Mouse (Mus musculus): ENCODE results near the gene Gamt. TPM values are rescaled to one million over a fixed set of nuclear protein-coding genes. Genes with fewer than 3 reads are reported as not detected.

Gamt gene
- polyA plus RNA-seq, 1 experiment from 2014 or later = 8.2 TPM

DNA sequence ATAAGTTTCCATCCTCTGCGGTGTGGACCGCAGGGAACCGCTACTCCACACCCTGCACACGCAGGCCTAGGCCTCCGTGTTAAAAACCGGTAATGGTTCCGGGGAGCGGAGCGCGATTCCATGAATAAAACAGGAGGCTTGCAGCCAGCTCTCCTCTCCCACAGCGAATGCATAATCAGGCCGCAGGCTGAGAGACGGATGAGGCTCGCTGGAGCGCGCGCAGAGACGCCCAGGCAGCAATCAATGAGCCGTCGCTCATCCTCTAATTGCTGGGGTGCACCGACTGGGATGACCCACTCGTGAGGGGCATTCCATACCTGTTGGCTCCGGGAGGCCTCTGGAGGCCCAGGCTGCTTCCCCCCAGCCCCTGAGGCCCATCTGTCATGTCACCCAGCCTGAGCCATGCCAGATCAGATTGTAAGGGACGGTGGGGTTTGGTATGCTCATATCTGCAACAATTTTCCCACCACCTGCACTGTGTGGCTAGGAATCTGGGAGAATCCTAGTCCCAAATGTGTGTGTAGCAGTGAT lies 51.9 kb downstream of the Gamt start:
- ATAC-seq = no peak

DNA sequence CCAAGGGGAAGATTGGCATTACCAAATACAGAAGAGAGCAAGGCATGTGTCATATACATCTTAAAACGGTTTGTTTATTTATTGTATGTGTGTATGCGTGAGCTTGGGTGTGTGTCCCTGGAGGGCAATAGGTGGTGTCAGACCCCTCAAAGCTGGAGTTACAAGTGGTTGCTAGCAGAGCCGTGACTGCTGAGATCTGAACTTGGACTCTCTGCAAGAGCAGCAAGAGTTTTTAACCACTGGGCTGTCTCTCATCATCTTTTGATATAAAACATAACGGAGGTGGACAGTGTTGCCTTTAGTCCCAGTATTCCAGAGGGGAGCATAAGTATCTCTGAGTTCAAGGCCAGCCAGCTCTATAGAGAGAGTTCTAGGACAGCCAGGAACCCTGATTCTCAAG lies 52.6 kb downstream of the Gamt start:
- no peak for TF ChIP-seq CTCF (IDR thresholded peaks at IDR 0.05)
- ChIA-PET POLR2A (no interaction called here), CTCF (interaction anchor here (1.2 to 1.7 kb wide), 4 partner anchors 9 to 37 kb away, joined by 3 to 6 read pairs (median 5); no protein-coding TSS in a partner anchor)
- ATAC-seq (no peak), DNase-seq (ENCODE audit: low read depth, low spot score) (no peak)
- in situ Hi-C loops (cut with MboI; ENCODE audit: low pct_unique_long_range_greater_than_20kb) = no loop called here
- peaks cover 6% of the 10 kb centered on the region for H3K27me3 ChIP-seq

More for the DNA sequence above, 51.9 kb downstream of the Gamt start:
- no peak for DNase-seq (ENCODE audit: low read depth, low spot score)
- peaks cover 6% of the 10 kb centered on the region for H3K27me3 ChIP-seq
- ChIA-PET POLR2A (no interaction called here), CTCF (interaction anchor here (1.2 to 1.7 kb wide), 3 partner anchors 10 to 37 kb away, joined by 4 to 6 read pairs (median 6); no protein-coding TSS in a partner anchor)
- in situ Hi-C loops (cut with MboI; ENCODE audit: low pct_unique_long_range_greater_than_20kb) = no loop called here
- no peak for TF ChIP-seq CTCF (IDR thresholded peaks at IDR 0.05)

Other genes with a start within 250 kb of the Gamt start
- 0.85 TPM for gene Arhgap45, start 244.4 kb downstream of the Gamt start, polyA plus RNA-seq (2021)
- gene Polr2e, start 221.2 kb downstream of the Gamt start, polyA plus RNA-seq (2021) = 146 TPM
- 916 TPM for gene Gpx4, start 213.8 kb downstream of the Gamt start, polyA plus RNA-seq (2021)
- 181 TPM for gene Sbno2, start 155.4 kb downstream of the Gamt start, polyA plus RNA-seq (2021)
- 140 TPM for gene Stk11, start 145.2 kb downstream of the Gamt start, polyA plus RNA-seq (2021)
- gene Atp5d, start 122.4 kb downstream of the Gamt start, polyA plus RNA-seq (2021) = 475 TPM
- gene Cbarp, start 120.2 kb downstream of the Gamt start, polyA plus RNA-seq (2021) = 30.0 TPM
- gene Midn, start 112.7 kb downstream of the Gamt start, polyA plus RNA-seq (2021) = 116 TPM
- gene Cirbp, start 95.0 kb downstream of the Gamt start, polyA plus RNA-seq (2021) = 62.1 TPM
- 7.9 TPM for gene 1600002K03Rik, start 88.1 kb downstream of the Gamt start, polyA plus RNA-seq (2021)
- 1.1 TPM for gene Efna2, start 81.5 kb downstream of the Gamt start, polyA plus RNA-seq (2021)
- gene Mum1, start 34.6 kb downstream of the Gamt start, polyA plus RNA-seq (2021) = 41.4 TPM
- gene Ndufs7, start 11.9 kb downstream of the Gamt start, polyA plus RNA-seq (2021) = 182 TPM
- 157 TPM for gene Dazap1, start 474 bp upstream of the Gamt start, polyA plus RNA-seq (2021)
- gene Rps15, start 31.4 kb upstream of the Gamt start, polyA plus RNA-seq (2021) = 1,353 TPM
- 0.14 TPM for gene Apc2, start 35.0 kb upstream of the Gamt start, polyA plus RNA-seq (2021)
- 34.7 TPM for gene 2310011J03Rik, start 59.5 kb upstream of the Gamt start, polyA plus RNA-seq (2021)
- 6.2 TPM for gene Pcsk4, start 68.5 kb upstream of the Gamt start, polyA plus RNA-seq (2021)
- gene Reep6, start 68.9 kb upstream of the Gamt start, polyA plus RNA-seq (2021) = 6.9 TPM
- 1.2 TPM for gene Adamtsl5, start 87.4 kb upstream of the Gamt start, polyA plus RNA-seq (2021)
- gene Plk5, start 95.4 kb upstream of the Gamt start, polyA plus RNA-seq (2021) = 0.62 TPM
- gene Mex3d, start 126.6 kb upstream of the Gamt start, polyA plus RNA-seq (2021) = 30.6 TPM
- 181 TPM for gene Mbd3, start 138.5 kb upstream of the Gamt start, polyA plus RNA-seq (2021)
- gene Uqcr11, start 145.8 kb upstream of the Gamt start, polyA plus RNA-seq (2021) = 535 TPM
- 96.9 TPM for gene Tcf3, start 172.6 kb upstream of the Gamt start, polyA plus RNA-seq (2021)
- not detected for gene Onecut3, start 233.8 kb upstream of the Gamt start, polyA plus RNA-seq (2021)

Data from Patski (cell line).